ENCODE assay signal across 9 mouse cellular contexts in the genomic region with DNA sequence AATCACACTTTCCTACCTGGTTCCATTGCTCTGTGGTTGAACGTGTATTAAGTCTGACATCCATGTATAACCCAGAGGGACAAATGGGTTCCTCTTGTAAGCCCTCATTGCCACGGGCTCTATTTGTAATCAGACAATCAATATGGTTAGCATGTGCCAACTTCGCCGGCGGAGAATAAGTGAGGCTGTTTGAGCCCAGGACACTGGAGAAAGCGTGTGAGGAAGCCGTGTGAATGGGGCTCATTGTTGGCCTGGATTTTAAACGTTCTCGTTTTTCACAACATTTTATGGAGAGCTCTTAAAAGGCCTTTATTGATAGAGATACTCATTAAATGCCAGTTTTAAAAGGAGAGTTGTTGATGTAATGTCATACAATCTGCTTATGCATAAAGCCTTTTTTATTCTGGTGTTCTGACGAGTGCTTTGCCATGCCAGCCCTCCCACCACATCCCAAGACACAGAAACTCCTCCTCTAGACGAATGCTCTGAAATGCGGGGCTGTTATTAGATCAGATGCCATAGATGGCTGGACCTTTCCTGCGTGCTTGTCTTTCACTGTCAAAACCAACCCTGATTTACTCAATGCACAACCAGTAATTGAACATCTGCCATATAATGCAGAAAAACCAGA.
DNase-seq lines count a peak whose midpoint lies in the region; ATAC-seq and TF ChIP-seq lines count a peak whose summit lies in the region.
"Had no signal": no experiment of that assay in that cellular context is flagged by ENCODE, and none has a peak within 500 bp of the region (broad histone marks: within the 10 kb centered on the region; RNA-seq: fewer than 3 reads in every experiment).

No protein-coding gene starts in this region.

- no peak for ATAC-seq in midbrain, embryonic 11.5 days (ENCODE audit: low FRiP score)
- peak; percentile 73 for ATAC-seq in forebrain, postnatal 0 days
- ATAC-seq in limb, embryonic 12.5 days (ENCODE audit: insufficient number of reproducible peaks, insufficient read depth, low FRiP score, low TSS enrichment, low read depth): no peak

- TF ChIP-seq CTCF in forebrain, postnatal 0 days (IDR thresholded peaks at IDR 0.05; ENCODE audit: low read depth): no peak
- TF ChIP-seq CTCF in small intestine, adult 2 months (IDR thresholded peaks at IDR 0.05; ENCODE audit: extremely low read depth, insufficient read length, insufficient replicate concordance, low read depth, low read length): no peak

- H3K27ac ChIP-seq in midbrain, embryonic 11.5 days (ENCODE audit: low read depth, low read length): no peak overlapping the region
- no peak overlapping the region for H3K27ac ChIP-seq in midbrain, embryonic 10.5 days (replicated peaks)
- H3K27ac ChIP-seq in forebrain, postnatal 0 days (ENCODE audit: low read depth, low read length): 0 out of 2 replicates have a peak overlapping the region, but pooled peaks have one; percentile 2
- H3K27ac ChIP-seq in limb, embryonic 12.5 days: peak overlapping the region; percentile 77
- peak overlapping the region; percentile 29; the same call in 1 of the 2 replicates for H3K27ac ChIP-seq in small intestine, adult 2 months (ENCODE audit: insufficient read depth, low read depth, low read length)

- H3K27me3 ChIP-seq in midbrain, embryonic 11.5 days (ENCODE audit: control insufficient read depth, insufficient read depth, low read length): no peaks in the 10 kb centered on the region
- H3K27me3 ChIP-seq in midbrain, embryonic 10.5 days (ENCODE audit: low read depth, poor library complexity, severe bottlenecking): no peaks in the 10 kb centered on the region
- no peaks in the 10 kb centered on the region for H3K27me3 ChIP-seq in forebrain, postnatal 0 days (ENCODE audit: insufficient read depth, low read length)
- H3K27me3 ChIP-seq in limb, embryonic 12.5 days: no peaks in the 10 kb centered on the region
- H3K27me3 ChIP-seq in small intestine, adult 2 months (ENCODE audit: control insufficient read depth, insufficient read depth, low read length): no peaks in the 10 kb centered on the region

- no peak overlapping the region for H3K9ac ChIP-seq in midbrain, embryonic 11.5 days (ENCODE audit: low read length)
- H3K9ac ChIP-seq in forebrain, postnatal 0 days: no peak overlapping the region
- H3K9ac ChIP-seq in limb, embryonic 12.5 days (replicated peaks): no peak overlapping the region

- TF ChIP-seq POLR2A in small intestine, adult 2 months (IDR thresholded peaks at IDR 0.05; ENCODE audit: low read depth, low read length): no peak

- no peaks in the 10 kb centered on the region for H3K9me3 ChIP-seq in midbrain, embryonic 11.5 days (ENCODE audit: control insufficient read depth, low read length)
- H3K9me3 ChIP-seq in midbrain, embryonic 10.5 days (replicated peaks): no peaks in the 10 kb centered on the region
- no peaks in the 10 kb centered on the region for H3K9me3 ChIP-seq in forebrain, postnatal 0 days (ENCODE audit: low read length)
- no peaks in the 10 kb centered on the region for H3K9me3 ChIP-seq in limb, embryonic 12.5 days

- no peak overlapping the region for H3K4me3 ChIP-seq in midbrain, embryonic 11.5 days (ENCODE audit: low read depth, low read length)
- no peak overlapping the region for H3K4me3 ChIP-seq in midbrain, embryonic 10.5 days
- no peak overlapping the region for H3K4me3 ChIP-seq in forebrain, postnatal 0 days (ENCODE audit: low read depth, low read length)
- H3K4me3 ChIP-seq in limb, embryonic 12.5 days (replicated peaks): no peak overlapping the region
- H3K4me3 ChIP-seq in small intestine, adult 2 months (ENCODE audit: low read depth, low read length): no peak overlapping the region

- no peak overlapping the region for H3K4me2 ChIP-seq in midbrain, embryonic 11.5 days
- peak overlapping the region; percentile 31 for H3K4me2 ChIP-seq in forebrain, postnatal 0 days (ENCODE audit: low read depth)
- H3K4me2 ChIP-seq in limb, embryonic 12.5 days: peak overlapping the region; percentile 20

- WGBS in midbrain, embryonic 11.5 days: 81% methylated on average over 13 of the region's 13 CpGs
- WGBS in midbrain, embryonic 10.5 days: 88% methylated on average over 13 of the region's 13 CpGs
- 15% methylated on average over 13 of the region's 13 CpGs for WGBS in forebrain, postnatal 0 days
- WGBS in limb, embryonic 12.5 days: 50% methylated on average over 13 of the region's 13 CpGs
- 78% methylated on average over 13 of the region's 13 CpGs for WGBS in small intestine, adult 2 months

- peak; percentile 62 for DNase-seq in midbrain, embryonic 11.5 days (ENCODE audit: low spot score, missing footprints)
- no peak for DNase-seq in midbrain, embryonic 10.5 days (ENCODE audit: low spot score)
- DNase-seq in forebrain, postnatal 0 days: peak; percentile 63
- no peak for DNase-seq in cerebellum, adult 8-10 months
- DNase-seq in spleen, postnatal 10 days (ENCODE audit: low spot score in 2 of 2): no peak
- DNase-seq: kidney, postnatal 25 days; thymus, postnatal 25 days had no signal

- no peaks in the 10 kb centered on the region for H3K4me1 ChIP-seq in midbrain, embryonic 11.5 days (ENCODE audit: control insufficient read depth, insufficient read depth, low read length)
- H3K4me1 ChIP-seq in midbrain, embryonic 10.5 days: peaks cover 8% of the 10 kb centered on the region
- no peaks in the 10 kb centered on the region for H3K4me1 ChIP-seq in forebrain, postnatal 0 days (ENCODE audit: insufficient read depth)
- peaks cover 28% of the 10 kb centered on the region for H3K4me1 ChIP-seq in limb, embryonic 12.5 days (replicated peaks)
- no peaks in the 10 kb centered on the region for H3K4me1 ChIP-seq in small intestine, adult 2 months (ENCODE audit: control insufficient read depth, insufficient read depth, insufficient read length, low read length)

- H3K36me3 ChIP-seq in midbrain, embryonic 11.5 days (ENCODE audit: control insufficient read depth, insufficient read depth, low read length): no peaks in the 10 kb centered on the region
- no peaks in the 10 kb centered on the region for H3K36me3 ChIP-seq in midbrain, embryonic 10.5 days
- no peaks in the 10 kb centered on the region for H3K36me3 ChIP-seq in forebrain, postnatal 0 days (ENCODE audit: insufficient read depth)
- no peaks in the 10 kb centered on the region for H3K36me3 ChIP-seq in limb, embryonic 12.5 days
- H3K36me3 ChIP-seq in small intestine, adult 2 months (ENCODE audit: control insufficient read depth, insufficient read depth, low read length): no peaks in the 10 kb centered on the region

Comparison
In these comparisons a context has a peak if more than half of its experiments do, and no peak if none do; other contexts are left out.
1. DNase-seq: peak in midbrain, embryonic 11.5 days (single experiment) and forebrain, postnatal 0 days (single experiment); none in midbrain, embryonic 10.5 days (single experiment), cerebellum, adult 8-10 months (single experiment) and spleen, postnatal 10 days (0 of 2).
2. H3K27ac ChIP-seq: peak in forebrain, postnatal 0 days (single experiment), limb, embryonic 12.5 days (single experiment) and small intestine, adult 2 months (single experiment); none in midbrain, embryonic 11.5 days (single experiment) and midbrain, embryonic 10.5 days (single experiment).